Mouse (Mus musculus): ENCODE data around the gene Slc23a4.

DNA sequence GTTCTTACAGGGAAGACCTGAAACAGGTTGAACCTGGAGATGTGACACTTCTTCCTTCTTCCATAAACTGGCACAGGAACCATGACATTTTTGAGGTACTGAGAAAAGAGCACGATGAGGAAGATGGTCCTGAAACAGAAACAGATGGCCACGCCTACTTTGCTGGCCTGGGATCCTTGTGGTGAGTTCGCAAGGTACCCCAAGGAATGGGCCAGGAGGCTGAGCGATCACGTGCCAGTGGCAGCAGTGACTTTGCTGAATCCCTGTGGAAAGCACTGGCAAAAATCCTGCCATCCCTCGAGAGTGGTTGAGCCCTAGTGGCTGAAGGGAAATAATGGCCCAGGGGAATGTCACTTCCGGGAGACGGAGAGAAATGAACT lies 32.4 kb downstream of the Slc23a4 start:
- TF ChIP-seq POLR2A (IDR thresholded peaks at IDR 0.05; ENCODE audit: borderline replicate concordance, control insufficient read depth, low read depth, low read length) (no peak), CTCF (IDR thresholded peaks at IDR 0.05; ENCODE audit: control insufficient read depth, insufficient read depth, low read length) (no peak)
